Mouse (Mus musculus) right cerebral cortex, postnatal 25 days (tissue): ENCODE data around the gene D630003M21Rik.

Experiments
- DNase-seq: peaks from one replicate; pipeline ENCODE4 v3.0.0; 2022

The D630003M21Rik gene

DNA sequence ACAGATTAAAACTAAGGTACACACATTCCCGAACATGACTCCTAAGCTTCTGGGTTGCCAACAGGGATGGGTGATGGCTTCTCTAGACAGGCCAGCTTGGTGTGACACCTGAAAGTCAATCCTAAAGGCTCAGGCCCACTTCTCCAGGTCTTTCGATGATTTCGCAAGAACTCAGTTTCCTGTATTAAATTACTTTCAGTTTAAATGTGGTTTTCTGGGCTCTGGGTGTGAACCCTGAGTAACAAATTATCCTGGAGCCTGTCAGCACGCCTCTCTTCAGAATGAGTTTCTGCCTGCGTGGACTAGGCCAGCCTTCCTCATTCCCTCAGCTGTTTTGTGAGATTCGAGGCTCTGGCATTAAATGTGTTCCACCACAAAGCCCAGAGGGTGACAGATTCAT lies 66.0 kb downstream of the D630003M21Rik start:
- no peak for DNase-seq

GRCm38 (mm10) chr2:158161761-158162160 lies 67.3 kb downstream of the D630003M21Rik start:
- no peak for DNase-seq

GRCm38 (mm10) chr2:158159376-158160235 lies 69.4 kb downstream of the D630003M21Rik start:
- DNase-seq = no peak

DNA sequence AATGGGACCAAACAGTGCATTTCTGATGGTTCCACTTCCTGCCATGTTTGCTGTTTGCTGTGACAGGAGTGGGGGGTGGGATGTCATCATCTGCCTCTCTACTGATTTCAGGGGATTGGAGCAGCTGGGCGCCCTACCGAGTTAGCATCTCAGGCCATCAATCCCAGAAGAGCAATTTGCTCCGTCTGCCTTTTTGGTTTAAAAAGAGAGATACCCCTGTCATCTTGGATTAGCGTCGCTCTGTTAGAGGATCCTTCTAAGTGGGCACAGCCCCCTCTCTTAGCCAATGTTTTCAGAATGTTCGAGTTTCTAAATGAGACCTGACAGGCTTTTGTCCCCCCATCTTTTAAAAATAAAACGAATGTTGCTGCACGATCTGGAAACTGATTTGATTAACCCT lies 71.4 kb downstream of the D630003M21Rik start:
- no peak for DNase-seq

GRCm38 (mm10) chr2:158156487-158156886 lies 72.5 kb downstream of the D630003M21Rik start:
- no peak for DNase-seq

DNA sequence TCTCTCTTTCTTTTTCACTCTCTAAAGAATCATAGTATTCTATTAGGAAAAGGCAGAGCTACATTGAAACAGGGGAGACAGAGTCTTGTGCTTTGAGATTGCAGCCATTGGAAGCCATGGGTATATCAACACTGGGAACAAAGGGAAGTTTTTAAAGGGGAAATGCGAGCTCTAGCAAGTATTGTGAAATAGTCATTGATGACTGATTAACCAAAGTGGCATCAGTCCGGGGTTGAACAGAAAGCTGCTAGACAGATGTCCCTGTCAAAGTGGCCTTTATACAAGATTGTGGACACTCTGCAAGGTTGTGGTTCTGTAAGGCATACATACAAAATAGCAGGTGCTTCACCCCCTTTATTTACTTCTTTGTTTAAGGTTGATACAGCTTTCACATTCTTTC lies 73.4 kb downstream of the D630003M21Rik start:
- no peak for DNase-seq

- no peak for DNase-seq
Measured at GRCm38 (mm10) chr2:158155101-158155500, 73.9 kb downstream of the D630003M21Rik start.

- DNase-seq = no peak
Measured at GRCm38 (mm10) chr2:158154641-158155040, 74.4 kb downstream of the D630003M21Rik start.

DNA sequence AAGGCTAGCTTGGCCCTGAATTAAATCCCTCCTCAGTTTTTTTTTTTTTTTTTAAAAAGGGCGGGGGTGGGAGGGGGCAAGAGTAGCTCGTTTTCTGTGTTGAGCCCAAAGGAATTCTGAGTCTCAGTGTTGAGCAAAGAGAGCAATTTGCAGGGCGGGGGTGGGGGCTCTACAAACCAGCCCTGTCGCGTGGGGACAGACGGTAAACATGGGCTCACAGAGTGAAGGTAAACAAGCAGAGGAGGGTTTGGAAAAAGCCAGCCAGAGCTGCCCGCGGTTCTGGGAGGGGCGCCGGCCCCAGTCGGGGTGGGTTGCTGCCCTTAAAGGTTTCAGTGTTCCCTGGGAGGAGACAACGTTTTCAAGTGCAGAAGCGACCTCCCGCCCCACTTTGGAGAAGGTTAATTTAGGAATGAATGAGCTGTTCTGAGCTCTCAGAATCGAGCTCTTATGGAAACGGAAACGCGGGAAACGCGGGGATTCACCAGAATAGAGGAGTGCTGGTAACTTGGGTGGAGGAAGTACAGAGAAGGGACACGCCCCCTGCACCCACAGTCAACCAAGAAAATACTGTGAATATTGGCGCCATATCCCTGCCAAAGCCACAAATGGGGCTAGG lies 75.2 kb downstream of the D630003M21Rik start:
- DNase-seq = no peak

- DNase-seq = no peak
Measured at GRCm38 (mm10) chr2:158152685-158153309, 76.2 kb downstream of the D630003M21Rik start.

GRCm38 (mm10) chr2:158151077-158151476 lies 77.9 kb downstream of the D630003M21Rik start:
- DNase-seq = no peak

DNA sequence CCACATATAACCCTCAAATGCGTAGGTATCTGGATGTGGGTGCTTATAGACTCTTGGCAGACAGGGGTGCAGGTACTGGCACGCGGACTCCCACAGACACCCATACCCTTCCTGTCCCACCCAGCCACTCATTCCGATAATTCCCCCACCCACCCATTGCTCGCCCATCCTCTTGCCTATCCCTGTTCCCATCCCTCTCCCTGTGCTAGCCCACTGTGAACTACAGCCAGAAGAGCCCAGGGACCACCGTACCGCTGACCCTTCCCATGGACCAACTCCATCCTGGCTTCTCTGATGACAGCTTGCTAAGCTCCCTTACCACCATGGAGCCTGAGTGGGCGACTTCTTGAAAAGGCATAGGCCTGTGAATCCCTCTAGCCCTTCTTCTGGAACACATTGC lies 82.1 kb downstream of the D630003M21Rik start:
- DNase-seq = no peak

- DNase-seq = peak; percentile 53
Measured at GRCm38 (mm10) chr2:158146223-158146622, 82.8 kb downstream of the D630003M21Rik start, which contains the start of gene Tgm2. TSS of gene Tgm2 (minus strand) at chr2:158146436.

- no peak for DNase-seq
Measured at GRCm38 (mm10) chr2:158145528-158146065, 83.4 kb downstream of the D630003M21Rik start.

DNA sequence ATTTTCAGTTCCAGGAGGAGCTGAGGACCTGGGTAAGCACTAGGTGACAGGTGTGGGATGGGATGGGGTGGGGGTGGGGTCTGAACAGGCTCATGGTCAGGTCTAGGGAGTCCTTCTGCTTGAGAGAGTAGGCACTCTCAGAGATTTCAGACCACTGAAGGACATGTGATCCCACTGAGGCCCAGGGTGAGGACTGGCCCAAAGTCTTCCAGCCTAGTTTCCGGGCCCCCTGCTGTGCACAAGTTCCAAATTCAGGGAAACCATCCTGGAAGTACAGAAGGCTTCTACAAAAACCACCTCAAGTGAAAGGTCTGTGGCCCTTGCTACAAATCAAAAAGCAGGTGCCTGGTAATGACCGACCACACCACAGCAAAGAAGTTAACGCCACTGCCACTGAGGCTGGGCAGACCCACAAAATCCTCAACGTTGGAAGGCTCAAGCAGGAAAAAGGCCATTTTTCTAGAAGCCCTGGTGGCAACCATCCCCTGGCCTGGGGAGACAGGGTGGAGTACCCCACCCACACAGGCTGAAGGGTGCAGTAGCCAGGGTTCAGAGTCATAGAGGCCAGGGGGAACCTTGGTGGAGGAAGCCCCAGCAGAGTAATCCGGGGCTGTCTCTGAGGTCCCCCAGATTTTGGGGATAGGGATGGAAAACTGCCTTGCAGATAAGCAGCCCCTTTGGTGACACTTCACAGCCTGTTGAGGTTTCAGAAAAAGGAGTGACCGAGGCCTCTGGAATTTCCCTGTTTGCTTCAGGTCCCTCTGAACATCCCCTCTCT lies 84.1 kb downstream of the D630003M21Rik start:
- no peak for DNase-seq

DNA sequence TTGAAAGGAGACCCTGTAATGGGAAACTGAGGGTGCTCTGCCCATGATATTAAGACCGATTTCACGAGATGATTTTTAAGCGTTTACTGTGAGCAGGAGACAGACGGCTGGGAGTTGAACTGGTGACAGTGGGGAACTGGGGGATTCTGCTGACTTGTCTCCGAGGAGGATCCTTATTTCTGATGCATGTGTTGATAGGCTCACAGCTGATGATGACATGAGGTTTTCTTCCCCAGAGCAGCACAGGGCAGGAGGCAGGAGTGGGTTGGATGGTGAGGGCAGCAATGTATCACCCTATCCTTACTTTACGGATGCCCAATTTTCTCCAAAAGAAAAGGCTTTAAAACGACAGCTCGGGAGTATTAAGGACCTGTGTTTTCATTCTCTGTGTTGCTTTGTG lies 84.8 kb downstream of the D630003M21Rik start:
- no peak for DNase-seq

GRCm38 (mm10) chr2:158143816-158144215 lies 85.2 kb downstream of the D630003M21Rik start:
- no peak for DNase-seq

- no peak for DNase-seq
Measured at GRCm38 (mm10) chr2:158142981-158143380, 86.0 kb downstream of the D630003M21Rik start.

DNA sequence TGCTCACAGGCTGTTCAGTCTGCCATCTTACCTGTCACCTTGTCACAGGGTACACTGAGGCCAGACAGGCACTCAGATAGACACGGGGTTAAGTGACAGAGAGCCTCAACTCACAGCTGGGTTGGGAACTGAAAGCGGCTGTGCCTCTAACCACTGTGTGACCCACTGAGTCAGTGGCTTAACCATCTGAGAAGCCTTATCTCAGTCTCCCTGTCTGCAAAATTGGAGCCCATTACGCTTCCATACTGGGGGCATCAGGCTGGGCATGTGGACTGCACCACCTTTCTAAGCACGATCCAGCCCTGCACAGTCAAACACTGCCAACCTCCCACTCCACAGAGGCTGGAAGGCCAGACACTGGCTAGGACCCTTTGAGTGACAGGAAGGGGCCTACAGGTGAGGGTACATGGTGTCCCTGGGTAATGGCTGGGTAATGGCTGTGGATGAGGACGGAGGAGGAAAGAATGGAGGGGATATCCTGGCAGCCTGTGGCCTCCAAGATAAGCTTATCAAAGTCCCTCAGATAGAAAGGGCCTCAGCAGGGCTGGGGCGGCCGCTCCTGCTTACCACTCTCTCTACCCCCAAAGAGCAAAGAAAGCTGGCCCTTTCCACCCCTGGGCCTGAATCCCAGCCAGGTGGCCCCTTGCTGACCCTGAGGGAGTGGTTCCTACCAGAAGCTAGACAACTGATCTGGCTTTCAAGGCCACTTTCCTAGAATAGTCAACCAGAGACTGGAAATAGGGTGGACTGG lies 87.2 kb downstream of the D630003M21Rik start:
- DNase-seq = no peak

GRCm38 (mm10) chr2:158141271-158141670 lies 87.8 kb downstream of the D630003M21Rik start:
- no peak for DNase-seq

DNA sequence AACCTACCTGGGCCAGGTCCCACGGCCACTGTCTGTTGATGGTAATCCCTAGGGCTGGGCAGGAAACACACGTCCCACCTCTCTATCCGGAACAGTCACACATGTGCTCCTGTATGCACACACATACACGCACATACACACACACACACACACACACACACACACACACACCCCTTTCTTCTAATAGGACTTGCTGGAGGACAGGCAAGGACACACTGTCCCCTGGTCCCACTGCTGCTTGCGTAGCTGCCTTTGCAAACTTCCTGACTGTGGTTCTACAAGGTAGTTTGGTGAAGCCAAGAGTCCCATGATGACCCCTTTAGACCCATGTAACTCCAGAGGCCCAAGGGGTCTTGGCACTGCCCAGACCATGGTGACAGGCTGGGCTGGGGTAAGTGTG lies 88.4 kb downstream of the D630003M21Rik start:
- no peak for DNase-seq

- no peak for DNase-seq
Measured at GRCm38 (mm10) chr2:158139628-158140027, 89.4 kb downstream of the D630003M21Rik start.
